Mouse (Mus musculus): Measurements from ENCODE around the gene Apobec1.

GRCm38 (mm10) chr6:122636666-122637065 is 34.4 kb upstream of the Apobec1 start:
- TF ChIP-seq POLR2A (IDR thresholded peaks at IDR 0.05; ENCODE audit: insufficient read length, low read depth) (no peak), CEBPB (IDR thresholded peaks at IDR 0.05; ENCODE audit: insufficient read depth, poor library complexity, severe bottlenecking) (no peak)

Measured in myocyte (in vitro differentiated cells).